8 mouse cellular contexts compared by ENCODE assay signal in the genomic region with DNA sequence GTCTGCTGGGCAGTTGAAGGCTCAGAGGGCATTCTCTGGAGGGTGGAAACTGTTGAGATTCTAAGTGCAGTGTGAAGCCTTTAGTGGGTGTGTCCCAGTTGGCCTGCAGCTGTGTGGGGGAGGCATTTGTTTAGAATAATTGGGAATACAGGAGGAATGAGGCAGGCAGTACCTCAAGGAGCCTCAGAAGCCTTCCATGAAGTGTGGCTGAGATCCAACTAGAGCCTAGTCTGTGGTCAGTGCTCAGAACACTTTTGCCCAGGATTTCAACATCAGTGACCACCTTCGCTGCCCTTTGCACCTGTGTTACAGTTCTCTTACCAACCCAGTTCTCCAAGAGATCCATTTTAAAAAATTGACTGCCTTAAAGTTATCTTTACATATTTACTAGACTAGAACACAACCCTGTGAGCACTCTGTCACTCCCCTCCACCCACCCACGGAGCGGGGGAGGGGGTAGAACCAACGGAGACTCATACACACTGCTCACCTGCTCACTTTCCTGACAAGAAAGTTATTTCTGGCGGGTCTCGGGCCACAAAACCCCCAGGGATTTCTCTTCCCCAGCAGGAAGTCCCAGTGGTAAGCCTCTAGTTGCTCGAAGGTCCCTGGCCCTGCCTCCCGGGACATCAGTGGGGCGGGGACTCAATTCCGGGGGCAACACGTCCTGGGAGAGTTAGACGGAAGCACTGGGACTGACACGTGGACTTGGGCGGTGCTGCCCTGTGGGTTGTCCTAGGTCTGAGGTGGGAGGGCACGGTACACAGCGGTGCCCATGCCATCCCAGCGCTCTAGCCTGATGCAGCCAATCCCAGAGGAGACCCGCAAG. TPM values are rescaled to one million over a fixed set of nuclear protein-coding genes. Genes with fewer than 3 reads are reported as not detected.
A peak's percentile ranks its signal among the peaks of the same experiment; 100 is the strongest.
DNase-seq lines count a peak whose midpoint lies in the region; ATAC-seq and TF ChIP-seq lines count a peak whose summit lies in the region.

A gene (plus strand): TSS at position 679 of the 829 bp plus-strand sequence.

- peaks cover 40% of the 10 kb centered on the region for H3K36me3 ChIP-seq in forebrain, postnatal 0 days (ENCODE audit: insufficient read depth)
- H3K36me3 ChIP-seq in forebrain, embryonic 14.5 days (ENCODE audit: control insufficient read depth, insufficient read depth, low read length): peaks cover 45% of the 10 kb centered on the region
- H3K36me3 ChIP-seq in heart, embryonic 10.5 days: peaks cover 43% of the 10 kb centered on the region
- peaks cover 21% of the 10 kb centered on the region for H3K36me3 ChIP-seq in lung, embryonic 16.5 days (ENCODE audit: control insufficient read depth, insufficient read depth, low read length)
- H3K36me3 ChIP-seq in testis, adult 2 months (ENCODE audit: control insufficient read depth, insufficient read depth, low read length): no peaks in the 10 kb centered on the region; the same call in none of the 2 replicates

- no peak within 1 kb of the TSS for H3K27ac ChIP-seq in forebrain, postnatal 0 days (ENCODE audit: low read depth, low read length)
- no peak within 1 kb of the TSS for H3K27ac ChIP-seq in forebrain, embryonic 14.5 days (ENCODE audit: low read depth, low read length)
- peak within 1 kb of the TSS; percentile 44; the same call in 1 of the 2 replicates for H3K27ac ChIP-seq in heart, embryonic 10.5 days
- no peak within 1 kb of the TSS for H3K27ac ChIP-seq in lung, embryonic 16.5 days (ENCODE audit: low read length)
- H3K27ac ChIP-seq in testis, adult 2 months (ENCODE audit: control insufficient read depth, insufficient read depth, low read depth, low read length): peak within 1 kb of the TSS; percentile 80

- no peaks in the 10 kb centered on the region for H3K27me3 ChIP-seq in forebrain, postnatal 0 days (ENCODE audit: insufficient read depth, low read length)
- H3K27me3 ChIP-seq in forebrain, embryonic 14.5 days (replicated peaks; ENCODE audit: control insufficient read depth, insufficient read depth, low read length): no peaks in the 10 kb centered on the region
- H3K27me3 ChIP-seq in heart, embryonic 10.5 days (ENCODE audit: insufficient read depth, poor library complexity, severe bottlenecking): 0 out of 2 replicates have a peak, but pooled peaks cover 5% of the 10 kb centered on the region
- H3K27me3 ChIP-seq in lung, embryonic 16.5 days (ENCODE audit: control insufficient read depth, insufficient read depth, low read depth, low read length): no peaks in the 10 kb centered on the region
- H3K27me3 ChIP-seq in testis, adult 2 months (ENCODE audit: control insufficient read depth, insufficient read depth, low read length): no peaks in the 10 kb centered on the region

- H3K9ac ChIP-seq in forebrain, postnatal 0 days: no peak within 1 kb of the TSS; the same call in 1 of the 2 replicates
- H3K9ac ChIP-seq in forebrain, embryonic 14.5 days (ENCODE audit: low read length): no peak within 1 kb of the TSS
- H3K9ac ChIP-seq in lung, embryonic 16.5 days (ENCODE audit: low read length): peak within 1 kb of the TSS; percentile 36; the same call in 1 of the 2 replicates

- no peak within 1 kb of the TSS for H3K4me2 ChIP-seq in forebrain, postnatal 0 days (ENCODE audit: low read depth)
- no peak within 1 kb of the TSS for H3K4me2 ChIP-seq in forebrain, embryonic 14.5 days (ENCODE audit: low read length)
- H3K4me2 ChIP-seq in lung, embryonic 16.5 days (ENCODE audit: low read depth, low read length): peak within 1 kb of the TSS; percentile 52

- no peak for TF ChIP-seq POLR2A in testis, adult 2 months (IDR thresholded peaks at IDR 0.05; ENCODE audit: control insufficient read depth, low read depth, low read length)

- H3K4me3 ChIP-seq in forebrain, postnatal 0 days (ENCODE audit: low read depth, low read length): no peak within 1 kb of the TSS
- H3K4me3 ChIP-seq in forebrain, embryonic 14.5 days (ENCODE audit: low read depth, low read length): no peak within 1 kb of the TSS
- H3K4me3 ChIP-seq in heart, embryonic 10.5 days: peak within 1 kb of the TSS; percentile 47
- peak within 1 kb of the TSS; percentile 24 for H3K4me3 ChIP-seq in lung, embryonic 16.5 days (ENCODE audit: low read length)
- H3K4me3 ChIP-seq in testis, adult 2 months (ENCODE audit: control insufficient read depth, low read depth, low read length): peak within 1 kb of the TSS; percentile 76

- TF ChIP-seq CTCF in forebrain, postnatal 0 days (IDR thresholded peaks at IDR 0.05; ENCODE audit: low read depth): no peak
- TF ChIP-seq CTCF in testis, adult 2 months (IDR thresholded peaks at IDR 0.05; ENCODE audit: control insufficient read depth, insufficient read depth, insufficient replicate concordance, low read depth, low read length): no peak

- no peaks in the 10 kb centered on the region for H3K4me1 ChIP-seq in forebrain, postnatal 0 days (ENCODE audit: insufficient read depth)
- H3K4me1 ChIP-seq in forebrain, embryonic 14.5 days (ENCODE audit: control insufficient read depth, insufficient read depth, low read length): no peaks in the 10 kb centered on the region
- H3K4me1 ChIP-seq in heart, embryonic 10.5 days: peaks cover 21% of the 10 kb centered on the region
- peaks cover 8% of the 10 kb centered on the region; the same call in 1 of the 2 replicates for H3K4me1 ChIP-seq in lung, embryonic 16.5 days (replicated peaks; ENCODE audit: control insufficient read depth, insufficient read depth, low read length)
- H3K4me1 ChIP-seq in testis, adult 2 months (ENCODE audit: control insufficient read depth, insufficient read depth, low read length): peaks cover 23% of the 10 kb centered on the region

- 7% methylated on average over 18 of the region's 18 CpGs for WGBS in forebrain, postnatal 0 days
- WGBS in forebrain, embryonic 14.5 days: 6% methylated on average over 18 of the region's 18 CpGs
- WGBS in heart, embryonic 10.5 days: 4% methylated on average over 18 of the region's 18 CpGs
- 3% methylated on average over 18 of the region's 18 CpGs for WGBS in lung, embryonic 16.5 days

- H3K9me3 ChIP-seq in forebrain, postnatal 0 days (ENCODE audit: low read length): no peaks in the 10 kb centered on the region
- no peaks in the 10 kb centered on the region for H3K9me3 ChIP-seq in forebrain, embryonic 14.5 days (replicated peaks; ENCODE audit: control insufficient read depth, low read length)
- no peaks in the 10 kb centered on the region for H3K9me3 ChIP-seq in heart, embryonic 10.5 days
- no peaks in the 10 kb centered on the region for H3K9me3 ChIP-seq in lung, embryonic 16.5 days (ENCODE audit: control insufficient read depth, low read length)

- DNase-seq in forebrain, postnatal 0 days: no peak
- DNase-seq in forebrain, embryonic 14.5 days (ENCODE audit: low spot score): no peak
- DNase-seq in adrenal gland, postnatal 14 days: peak; percentile 87
- DNase-seq in heart, embryonic 10.5 days (ENCODE audit: low spot score): no peak
- peak; percentile 77 for DNase-seq in kidney, adult 9 months
- no peak for DNase-seq in frontal cortex, postnatal 10 days (ENCODE audit: low spot score in 2 of 2)

- ATAC-seq in forebrain, postnatal 0 days: peak; percentile 21; the same call in 1 of the 2 replicates
- ATAC-seq in forebrain, embryonic 14.5 days: no peak; the same call in 1 of the 2 replicates
- peak; percentile 83 for ATAC-seq in lung, embryonic 16.5 days (ENCODE audit: low read depth)

RNA-seq across cellular contexts. Expression of the gene that starts here (rescaled TPM):
- total RNA-seq in forebrain, postnatal 0 days (2014; rRNA removed): 0.10 and 0.38 TPM in 2 replicates
- 0.10 and 0.19 TPM in 2 replicates for polyA plus RNA-seq in forebrain, postnatal 0 days (2015; fragmentation: Nextera tagmentation; extraction: Ambion mirVana)
- 0.25 TPM in 1 of 2 replicates, not detected in the other for polyA plus RNA-seq in forebrain, embryonic 14.5 days (2014; fragmentation: Nextera tagmentation; extraction: Ambion mirVana)
- 1.2 and 2.5 TPM in 2 replicates for total RNA-seq in adrenal gland, postnatal 14 days (2021)
- polyA plus RNA-seq in heart, embryonic 10.5 days (2016; fragmentation: Nextera tagmentation; extraction: Ambion mirVana): 0.94 and 1.2 TPM in 2 replicates
- 1.5 and 2.1 TPM in 2 replicates for polyA plus RNA-seq in lung, embryonic 16.5 days (2015; fragmentation: Nextera tagmentation; extraction: Ambion mirVana)
- 16.0 and 16.4 TPM in 2 replicates for polyA plus RNA-seq in testis, adult 2 months (2012; rRNA removed)

Comparison
In these comparisons a context has a peak if more than half of its experiments do, and no peak if none do; other contexts are left out.
1. Peak in ATAC-seq in forebrain, postnatal 0 days; RNA of the gene not detected or under 1 TPM.
2. DNase-seq: peak in adrenal gland, postnatal 14 days (single experiment) and kidney, adult 9 months (single experiment); none in forebrain, postnatal 0 days (single experiment), forebrain, embryonic 14.5 days (single experiment), heart, embryonic 10.5 days (single experiment) and frontal cortex, postnatal 10 days (0 of 2).
3. H3K27ac ChIP-seq: peak in heart, embryonic 10.5 days (single experiment) and testis, adult 2 months (single experiment); none in forebrain, postnatal 0 days (single experiment), forebrain, embryonic 14.5 days (single experiment) and lung, embryonic 16.5 days (single experiment).
4. H3K4me3 ChIP-seq: peak in heart, embryonic 10.5 days (single experiment), lung, embryonic 16.5 days (single experiment) and testis, adult 2 months (single experiment); none in forebrain, postnatal 0 days (single experiment) and forebrain, embryonic 14.5 days (single experiment).